Mouse (Mus musculus) bone marrow macrophage, adult 2 months (primary cell): Measurements from ENCODE around the gene Prune2.

Source experiments
- CTCF ChIP-seq: IDR thresholded peaks from 2 replicates; pipeline ENCODE4 v1.5.1; 2012; ENCODE audit warnings: low read depth, mild to moderate bottlenecking, low read length, moderate library complexity
- POLR2A ChIP-seq: IDR thresholded peaks from 2 replicates; pipeline ENCODE4 v1.6.1; 2012; ENCODE audit warnings: mild to moderate bottlenecking, low read depth, low read length, borderline replicate concordance

DNA sequence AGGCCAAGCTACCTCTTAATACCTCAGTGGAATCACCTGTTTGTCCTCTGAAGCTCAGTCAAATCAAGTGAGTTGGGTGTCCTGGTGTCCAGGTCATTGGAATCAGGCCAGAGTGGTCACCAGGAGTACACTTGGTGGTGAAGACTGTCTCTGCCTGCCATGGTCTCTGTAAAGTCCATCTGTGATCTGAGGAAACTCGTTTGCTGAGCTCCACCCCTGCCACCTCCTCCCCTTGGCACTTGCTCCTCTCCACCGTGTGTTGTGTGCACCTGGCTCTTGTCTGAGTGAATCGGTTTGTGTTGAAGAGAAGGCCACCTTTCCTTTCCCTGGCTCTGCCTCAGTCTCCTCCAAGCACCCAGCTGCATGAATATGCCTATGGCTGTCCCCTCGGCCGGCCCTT, 238.8 kb downstream of the Prune2 start:
- TF ChIP-seq CTCF (no peak), POLR2A (no peak)
